Mouse (Mus musculus) stomach, embryonic 16.5 days (tissue): Measurements from ENCODE around the gene Slc2a2. TPM values are rescaled to one million over a fixed set of nuclear protein-coding genes. Genes with fewer than 3 reads are reported as not detected.

Experiments used
- ATAC-seq: fragments of 200-750 bp; cut with Nextera tagmentation; 2 replicates; pipeline ENCODE4 v1.8.0; 2017; ENCODE audit warnings: moderate number of reproducible peaks, moderate TSS enrichment; ENCODE audit not compliant: insufficient read depth, low FRiP score
- H3K27ac ChIP-seq: fragments of 300-500 bp; sonication (generic); 2 replicates; pipeline ENCODE4 v1.5.1; 2014; ENCODE audit warnings: low read length
- H3K27me3 ChIP-seq: fragments of 300-500 bp; sonication (generic); 2 replicates; pipeline ENCODE4 v1.6.1; 2014; ENCODE audit warnings: low read length, control low read depth, mixed read lengths; ENCODE audit not compliant: control insufficient read depth, insufficient read depth
- H3K36me3 ChIP-seq: fragments of 300-500 bp; sonication (generic); 2 replicates; pipeline ENCODE4 v1.6.1; 2014; ENCODE audit warnings: low read length; ENCODE audit not compliant: control insufficient read depth, insufficient read depth
- H3K4me1 ChIP-seq: fragments of 300-500 bp; sonication (generic); 2 replicates; pipeline ENCODE4 v1.6.1; 2014; ENCODE audit warnings: low read length, control low read depth, mixed read lengths; ENCODE audit not compliant: control insufficient read depth, insufficient read depth
- H3K4me2 ChIP-seq: fragments of 300-500 bp; sonication (generic); 2 replicates; pipeline ENCODE4 v1.6.1; 2014; ENCODE audit warnings: low read depth, low read length, mixed read lengths
- H3K4me3 ChIP-seq: fragments of 300-500 bp; sonication (generic); replicated peaks from 2 replicates; pipeline ENCODE4 v1.5.1; 2014; ENCODE audit warnings: mild to moderate bottlenecking, low read length
- H3K9ac ChIP-seq: fragments of 300-500 bp; sonication (generic); 2 replicates; pipeline ENCODE4 v1.6.1; 2014; ENCODE audit warnings: low read length
- H3K9me3 ChIP-seq: fragments of 300-500 bp; sonication (generic); replicated peaks from 2 replicates; pipeline ENCODE4 v1.6.1; 2016; ENCODE audit warnings: low read length, control low read depth; ENCODE audit not compliant: control insufficient read depth
- WGBS: fragments of 180-500 bp; shearing (Covaris S2); extraction: QIAGEN DNeasy Blood & Tissue Kit; methylation state at CpG from one replicate; pipeline ENCODE4 v1.1.7; 2014; 5-methylcytosine and 5-hydroxymethylcytosine counted together
- polyA plus RNA-seq: library from polyadenylated mRNA; unstranded; fragments of >200 nt; fragmentation: Nextera tagmentation; extraction: Ambion mirVana; gene quantifications from 2 replicates; pipeline ENCODE4 v1.2.1, GENCODE M21; 2015

Gene Slc2a2
- polyA plus RNA-seq, 1 experiment from 2014 or later = 5.6 TPM

GRCm38 (mm10) chr3:28695608-28696007, 2.1 kb upstream of the Slc2a2 start:
- Histone ChIP-seq H3K9me3 (no peaks in the 10 kb centered on the region), H3K4me2 (no peak overlapping the region), H3K27ac (no peak overlapping the region), H3K4me1 (no peaks in the 10 kb centered on the region), H3K36me3 (no peaks in the 10 kb centered on the region), H3K4me3 (no peak overlapping the region), H3K27me3 (no peaks in the 10 kb centered on the region), H3K9ac (no peak overlapping the region)
- WGBS = 48% methylated on average over 13 of the region's 13 CpGs
- no peak for ATAC-seq

GRCm38 (mm10) chr3:28696162-28696561, 1.5 kb upstream of the Slc2a2 start:
- peak; percentile 39; the same call in 1 of the 2 replicates for ATAC-seq
- Histone ChIP-seq H3K27me3 (no peaks in the 10 kb centered on the region), H3K4me2 (no peak overlapping the region), H3K27ac (no peak overlapping the region), H3K9me3 (no peaks in the 10 kb centered on the region), H3K4me1 (no peaks in the 10 kb centered on the region), H3K36me3 (no peaks in the 10 kb centered on the region), H3K9ac (no peak overlapping the region), H3K4me3 (no peak overlapping the region)
- WGBS = 56% methylated on average over 10 of the region's 10 CpGs

- Histone ChIP-seq H3K9me3 (no peaks in the 10 kb centered on the region), H3K27me3 (no peaks in the 10 kb centered on the region), H3K4me2 (no peak overlapping the region), H3K4me3 (no peak overlapping the region), H3K4me1 (no peaks in the 10 kb centered on the region), H3K9ac (no peak overlapping the region), H3K27ac (no peak overlapping the region), H3K36me3 (no peaks in the 10 kb centered on the region)
- 66% methylated on average over 4 of the region's 4 CpGs for WGBS
- ATAC-seq = no peak
These were observed 1.9 kb downstream of the Slc2a2 start for GRCm38 (mm10) chr3:28699601-28700000.

- H3K4me1 ChIP-seq = no peaks in the 10 kb centered on the region
- H3K9ac ChIP-seq = no peak overlapping the region
- H3K36me3 ChIP-seq = no peaks in the 10 kb centered on the region
- WGBS = 56% methylated on average over 10 of the region's 10 CpGs
- no peak overlapping the region for H3K4me3 ChIP-seq
- no peak overlapping the region for H3K27ac ChIP-seq
- H3K4me2 ChIP-seq = no peak overlapping the region
- no peaks in the 10 kb centered on the region for H3K9me3 ChIP-seq
- H3K27me3 ChIP-seq = no peaks in the 10 kb centered on the region
- 0 out of 2 replicates have a peak, but pooled peaks have one; percentile 44 for ATAC-seq
These were observed 7.9 kb downstream of the Slc2a2 start for GRCm38 (mm10) chr3:28705522-28706137.

GRCm38 (mm10) chr3:28706736-28707135, 9.0 kb downstream of the Slc2a2 start:
- H3K4me1 ChIP-seq = no peaks in the 10 kb centered on the region
- H3K4me2 ChIP-seq = no peak overlapping the region
- no peaks in the 10 kb centered on the region for H3K27me3 ChIP-seq
- H3K27ac ChIP-seq = no peak overlapping the region
- no peaks in the 10 kb centered on the region for H3K36me3 ChIP-seq
- H3K9me3 ChIP-seq = no peaks in the 10 kb centered on the region
- WGBS = 70% methylated on average over 4 of the region's 4 CpGs
- H3K9ac ChIP-seq = no peak overlapping the region
- H3K4me3 ChIP-seq = no peak overlapping the region
- ATAC-seq = no peak

- Histone ChIP-seq H3K36me3 (no peaks in the 10 kb centered on the region), H3K4me1 (no peaks in the 10 kb centered on the region), H3K4me3 (no peak overlapping the region), H3K4me2 (no peak overlapping the region), H3K27me3 (no peaks in the 10 kb centered on the region), H3K9me3 (no peaks in the 10 kb centered on the region), H3K9ac (no peak overlapping the region), H3K27ac (no peak overlapping the region)
- no peak for ATAC-seq
- WGBS = 79% methylated on average over 1 of the region's 1 CpGs
These were observed 12.0 kb downstream of the Slc2a2 start for GRCm38 (mm10) chr3:28709740-28710139.

- Histone ChIP-seq H3K27ac (no peak overlapping the region), H3K9ac (no peak overlapping the region), H3K9me3 (no peaks in the 10 kb centered on the region), H3K36me3 (no peaks in the 10 kb centered on the region), H3K27me3 (no peaks in the 10 kb centered on the region), H3K4me3 (no peak overlapping the region), H3K4me1 (no peaks in the 10 kb centered on the region), H3K4me2 (no peak overlapping the region)
- 72% methylated on average over 7 of the region's 7 CpGs for WGBS
- no peak for ATAC-seq
These were observed 16.4 kb downstream of the Slc2a2 start for GRCm38 (mm10) chr3:28713913-28714698.

GRCm38 (mm10) chr3:28718521-28718920, 20.8 kb downstream of the Slc2a2 start:
- WGBS = 89% methylated on average over 2 of the region's 2 CpGs
- H3K36me3 ChIP-seq = no peaks in the 10 kb centered on the region

GRCm38 (mm10) chr3:28721218-28721617, 23.5 kb downstream of the Slc2a2 start:
- Histone ChIP-seq H3K9ac (no peak overlapping the region), H3K4me2 (no peak overlapping the region), H3K4me1 (0 out of 2 replicates have a peak, but pooled peaks cover 6% of the 10 kb centered on the region), H3K36me3 (no peaks in the 10 kb centered on the region), H3K4me3 (no peak overlapping the region), H3K27me3 (no peaks in the 10 kb centered on the region), H3K27ac (no peak overlapping the region), H3K9me3 (no peaks in the 10 kb centered on the region)
- ATAC-seq = no peak
- 31% methylated on average over 5 of the region's 5 CpGs for WGBS

More at GRCm38 (mm10) chr3:28718521-28718920, 20.8 kb downstream of the Slc2a2 start:
- no peak overlapping the region for H3K9ac ChIP-seq
- H3K27ac ChIP-seq = no peak overlapping the region
- H3K9me3 ChIP-seq = no peaks in the 10 kb centered on the region
- no peak for ATAC-seq
- H3K4me3 ChIP-seq = no peak overlapping the region
- no peaks in the 10 kb centered on the region for H3K27me3 ChIP-seq
- H3K4me2 ChIP-seq = no peak overlapping the region
- H3K4me1 ChIP-seq = 0 out of 2 replicates have a peak, but pooled peaks cover 6% of the 10 kb centered on the region
